Mouse (Mus musculus): ENCODE data around the gene Pard3b. TPM values are rescaled to one million over a fixed set of nuclear protein-coding genes. Genes with fewer than 3 reads are reported as not detected.

Gene Pard3b
- polyA plus RNA-seq, 1 experiment: 0.71 TPM

DNA sequence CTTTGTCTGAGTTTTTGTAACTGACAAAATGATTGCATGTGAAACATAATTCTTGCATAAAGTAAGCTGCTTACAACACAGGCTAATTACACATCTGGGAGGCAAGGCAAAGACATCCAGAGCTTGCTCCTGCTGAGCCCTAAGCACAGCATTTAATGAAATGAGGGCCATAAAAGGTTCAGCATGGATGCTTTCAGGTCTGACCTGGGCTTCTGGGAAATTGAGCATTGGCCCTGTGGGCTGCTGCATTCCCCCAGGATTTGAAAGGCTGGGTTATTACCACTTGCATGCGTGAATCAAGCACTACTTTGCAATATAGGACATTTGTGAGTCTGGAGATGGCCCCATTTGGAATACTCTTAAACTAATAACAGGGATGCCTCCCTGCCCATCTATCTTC is 552.2 kb downstream of the Pard3b start:
- Histone ChIP-seq H3K4me1 (replicated peaks; ENCODE audit: control insufficient read depth, insufficient read depth, low read length) (no peaks in the 10 kb centered on the region), H3K4me3 (ENCODE audit: control insufficient read depth, insufficient read depth, low read length) (no peak overlapping the region), H3K27ac (ENCODE audit: control insufficient read depth, insufficient read depth, low read length) (no peak overlapping the region), H3K36me3 (ENCODE audit: control insufficient read depth, insufficient read depth, low read length) (no peaks in the 10 kb centered on the region), H3K27me3 (ENCODE audit: control insufficient read depth, insufficient read depth, low read length) (no peaks in the 10 kb centered on the region)
- DNase-seq: no peak
- WGBS: 85% methylated on average over 1 of the region's 1 CpGs
- TF ChIP-seq CTCF (IDR thresholded peaks at IDR 0.05; ENCODE audit: borderline replicate concordance, control insufficient read depth, extremely low read depth, insufficient read depth, low read length, poor library complexity) (no peak), POLR2A (IDR thresholded peaks at IDR 0.05; ENCODE audit: control insufficient read depth, extremely low read depth, insufficient read depth, low read length, poor library complexity) (no peak)

DNA sequence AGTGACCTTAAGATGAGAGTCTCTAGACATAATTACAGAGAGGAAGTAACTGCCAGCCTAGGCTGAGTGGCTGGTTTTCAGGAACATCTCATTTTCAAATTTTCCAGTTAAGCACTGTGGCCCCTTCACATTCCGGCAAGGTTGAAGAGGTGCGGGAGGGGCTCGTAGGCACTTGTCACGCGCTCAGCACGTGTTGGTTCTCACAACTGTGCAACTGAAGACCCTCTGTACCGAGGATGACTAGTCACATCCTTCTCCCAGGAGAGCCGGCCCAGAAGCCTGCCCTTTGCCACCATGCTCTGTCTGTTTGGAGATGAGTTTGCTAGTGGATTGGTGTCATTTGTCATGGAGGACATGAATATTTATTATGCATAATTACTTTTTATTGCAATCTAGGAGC is 558.9 kb downstream of the Pard3b start:
- H3K36me3 ChIP-seq (ENCODE audit: control insufficient read depth, insufficient read depth, low read length): no peaks in the 10 kb centered on the region
- H3K27me3 ChIP-seq (ENCODE audit: control insufficient read depth, insufficient read depth, low read length): no peaks in the 10 kb centered on the region
- no peak for DNase-seq
- no peak overlapping the region for H3K27ac ChIP-seq (ENCODE audit: control insufficient read depth, insufficient read depth, low read length)
- TF ChIP-seq CTCF (IDR thresholded peaks at IDR 0.05; ENCODE audit: borderline replicate concordance, control insufficient read depth, extremely low read depth, insufficient read depth, low read length, poor library complexity) (no peak), POLR2A (IDR thresholded peaks at IDR 0.05; ENCODE audit: control insufficient read depth, extremely low read depth, insufficient read depth, low read length, poor library complexity) (no peak)
- WGBS: 92% methylated on average over 8 of the region's 8 CpGs
- no peak overlapping the region for H3K4me3 ChIP-seq (ENCODE audit: control insufficient read depth, insufficient read depth, low read length)
- H3K4me1 ChIP-seq (replicated peaks; ENCODE audit: control insufficient read depth, insufficient read depth, low read length): no peaks in the 10 kb centered on the region

DNA sequence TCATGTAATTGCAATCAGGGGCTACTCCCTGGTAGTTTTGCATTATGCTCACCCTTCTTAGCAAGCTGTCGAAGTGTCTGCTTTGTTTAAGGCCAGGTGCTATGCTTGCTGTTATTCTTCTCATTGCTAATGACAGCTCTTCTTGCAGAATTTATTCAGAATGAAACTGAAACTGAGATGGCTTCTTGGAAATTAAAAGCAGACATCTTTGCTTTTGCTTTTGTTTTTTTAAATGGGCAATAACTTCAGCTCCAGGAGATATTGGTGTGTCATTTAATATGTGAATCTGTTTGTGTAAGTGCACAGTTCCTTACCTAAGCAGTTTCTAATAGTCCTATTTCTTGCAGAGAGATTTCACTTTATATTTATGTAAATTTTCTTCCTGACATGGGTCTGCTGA is 562.3 kb downstream of the Pard3b start:
- TF ChIP-seq CTCF (IDR thresholded peaks at IDR 0.05; ENCODE audit: borderline replicate concordance, control insufficient read depth, extremely low read depth, insufficient read depth, low read length, poor library complexity) (no peak), POLR2A (IDR thresholded peaks at IDR 0.05; ENCODE audit: control insufficient read depth, extremely low read depth, insufficient read depth, low read length, poor library complexity) (no peak)
- H3K27me3 ChIP-seq (ENCODE audit: control insufficient read depth, insufficient read depth, low read length): no peaks in the 10 kb centered on the region
- 55% methylated on average over 1 of the region's 1 CpGs for WGBS

DNA sequence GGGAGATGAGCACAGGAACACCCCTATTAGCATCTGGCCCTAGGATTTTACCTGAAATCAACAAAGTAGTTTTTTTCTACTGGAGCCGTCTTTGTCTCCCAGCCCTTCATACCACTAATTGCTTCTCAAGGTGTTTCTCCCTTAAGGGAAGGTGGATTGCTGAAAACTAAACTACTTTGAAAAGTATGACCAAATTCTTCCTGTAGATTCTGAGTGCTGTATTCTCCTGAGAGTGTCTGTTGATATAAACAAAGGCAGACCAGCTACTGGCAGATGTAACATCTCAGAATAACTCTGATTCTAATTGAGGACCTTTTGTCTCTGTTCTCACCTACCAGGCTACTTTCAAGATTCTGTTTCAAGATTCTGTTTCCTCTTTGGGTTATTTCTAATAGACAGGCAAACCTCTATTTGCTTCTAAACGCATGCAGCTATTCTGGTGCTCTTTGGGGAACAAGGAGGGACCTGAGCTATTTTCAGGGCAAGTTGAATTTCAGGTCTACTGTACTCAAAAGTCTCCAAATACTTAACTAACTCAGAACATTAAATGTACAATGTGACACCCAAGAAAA is 563.1 kb downstream of the Pard3b start:
- no peak overlapping the region for H3K4me3 ChIP-seq (ENCODE audit: control insufficient read depth, insufficient read depth, low read length)
- no peaks in the 10 kb centered on the region for H3K36me3 ChIP-seq (ENCODE audit: control insufficient read depth, insufficient read depth, low read length)
- H3K27ac ChIP-seq (ENCODE audit: control insufficient read depth, insufficient read depth, low read length): no peak overlapping the region
- no peak for TF ChIP-seq POLR2A (IDR thresholded peaks at IDR 0.05; ENCODE audit: control insufficient read depth, extremely low read depth, insufficient read depth, low read length, poor library complexity)
- no peak for TF ChIP-seq CTCF (IDR thresholded peaks at IDR 0.05; ENCODE audit: borderline replicate concordance, control insufficient read depth, extremely low read depth, insufficient read depth, low read length, poor library complexity)
- DNase-seq: no peak
- H3K4me1 ChIP-seq (replicated peaks; ENCODE audit: control insufficient read depth, insufficient read depth, low read length): no peaks in the 10 kb centered on the region
- H3K27me3 ChIP-seq (ENCODE audit: control insufficient read depth, insufficient read depth, low read length): no peaks in the 10 kb centered on the region
- 84% methylated on average over 2 of the region's 2 CpGs for WGBS

More for the DNA sequence above, 562.3 kb downstream of the Pard3b start:
- Histone ChIP-seq H3K27ac (ENCODE audit: control insufficient read depth, insufficient read depth, low read length) (no peak overlapping the region), H3K4me1 (replicated peaks; ENCODE audit: control insufficient read depth, insufficient read depth, low read length) (no peaks in the 10 kb centered on the region), H3K36me3 (ENCODE audit: control insufficient read depth, insufficient read depth, low read length) (no peaks in the 10 kb centered on the region), H3K4me3 (ENCODE audit: control insufficient read depth, insufficient read depth, low read length) (no peak overlapping the region)
- DNase-seq: no peak

DNA sequence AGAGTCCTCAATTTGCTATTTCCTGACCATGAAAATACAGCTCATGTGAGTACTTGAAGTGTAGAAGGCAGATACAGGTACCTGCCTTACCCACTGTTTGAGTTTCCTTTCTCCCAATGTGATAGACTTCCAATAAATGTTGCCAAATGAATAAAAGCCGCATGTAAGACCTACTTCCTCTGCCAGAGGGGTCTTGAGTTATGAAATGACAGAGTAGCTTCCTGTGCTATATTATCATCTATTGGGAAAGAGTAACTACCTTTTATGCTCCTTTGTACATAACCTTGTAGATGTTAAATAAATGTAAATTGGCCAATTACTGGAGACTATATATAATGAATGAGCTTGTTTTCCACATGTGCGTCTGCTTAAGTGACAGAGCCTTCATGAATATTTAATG is 574.7 kb downstream of the Pard3b start:
- Histone ChIP-seq H3K4me3 (ENCODE audit: control insufficient read depth, insufficient read depth, low read length) (no peak overlapping the region), H3K27ac (ENCODE audit: control insufficient read depth, insufficient read depth, low read length) (no peak overlapping the region), H3K27me3 (ENCODE audit: control insufficient read depth, insufficient read depth, low read length) (no peaks in the 10 kb centered on the region), H3K4me1 (replicated peaks; ENCODE audit: control insufficient read depth, insufficient read depth, low read length) (no peaks in the 10 kb centered on the region), H3K36me3 (ENCODE audit: control insufficient read depth, insufficient read depth, low read length) (no peaks in the 10 kb centered on the region)
- no peak for DNase-seq
- 96% methylated on average over 2 of the region's 2 CpGs for WGBS
- TF ChIP-seq POLR2A (IDR thresholded peaks at IDR 0.05; ENCODE audit: control insufficient read depth, extremely low read depth, insufficient read depth, low read length, poor library complexity) (no peak), CTCF (IDR thresholded peaks at IDR 0.05; ENCODE audit: borderline replicate concordance, control insufficient read depth, extremely low read depth, insufficient read depth, low read length, poor library complexity) (no peak)

DNA sequence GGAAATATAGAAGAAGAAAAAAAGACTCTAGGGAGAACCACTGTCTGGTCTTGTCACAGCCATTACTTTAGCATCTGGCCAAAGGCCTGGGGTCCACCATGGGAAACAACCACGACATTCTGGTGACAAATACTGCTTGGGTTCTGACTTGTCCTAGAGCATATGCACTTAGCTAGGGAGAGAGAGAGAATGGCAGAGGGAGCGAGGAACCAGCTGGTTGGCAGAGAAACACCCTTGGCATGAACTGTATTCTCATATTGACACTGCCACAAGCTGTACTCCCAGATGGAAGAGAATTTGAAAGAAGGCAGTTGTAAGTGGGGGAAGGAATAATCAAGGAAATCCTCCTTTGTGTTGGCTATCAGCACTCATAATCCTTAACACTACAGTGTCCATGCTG is 577.2 kb downstream of the Pard3b start:
- no peaks in the 10 kb centered on the region for H3K4me1 ChIP-seq (replicated peaks; ENCODE audit: control insufficient read depth, insufficient read depth, low read length)
- TF ChIP-seq POLR2A (IDR thresholded peaks at IDR 0.05; ENCODE audit: control insufficient read depth, extremely low read depth, insufficient read depth, low read length, poor library complexity): no peak
- no peak for TF ChIP-seq CTCF (IDR thresholded peaks at IDR 0.05; ENCODE audit: borderline replicate concordance, control insufficient read depth, extremely low read depth, insufficient read depth, low read length, poor library complexity)
- no peaks in the 10 kb centered on the region for H3K27me3 ChIP-seq (ENCODE audit: control insufficient read depth, insufficient read depth, low read length)
- H3K36me3 ChIP-seq (ENCODE audit: control insufficient read depth, insufficient read depth, low read length): no peaks in the 10 kb centered on the region
- no peak overlapping the region for H3K4me3 ChIP-seq (ENCODE audit: control insufficient read depth, insufficient read depth, low read length)
- H3K27ac ChIP-seq (ENCODE audit: control insufficient read depth, insufficient read depth, low read length): no peak overlapping the region
- 86% methylated on average over 2 of the region's 2 CpGs for WGBS
- DNase-seq: no peak

DNA sequence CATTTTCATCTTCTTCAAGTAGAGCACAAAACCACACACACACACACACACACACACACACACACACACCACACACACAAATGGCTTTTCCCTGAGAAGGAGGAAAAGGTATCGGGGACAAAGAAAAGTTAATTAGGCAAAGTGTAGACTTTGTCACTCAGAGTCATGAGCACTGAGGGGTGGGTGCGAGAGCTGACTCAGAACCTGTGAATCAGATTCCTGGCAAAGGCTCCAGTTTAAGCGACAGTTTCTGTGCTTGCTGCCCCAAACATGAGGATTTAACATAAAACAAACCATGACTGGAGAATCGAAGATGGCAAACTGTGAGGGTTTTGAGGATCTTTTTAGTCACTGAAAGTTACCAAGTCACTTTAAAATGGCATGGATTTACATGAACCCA is 577.9 kb downstream of the Pard3b start:
- 93% methylated on average over 4 of the region's 4 CpGs for whole genome bisulfite sequencing

More for the DNA sequence above, 577.9 kb downstream of the Pard3b start:
- Histone ChIP-seq H3K4me1 (replicated peaks; ENCODE audit: control insufficient read depth, insufficient read depth, low read length) (no peaks in the 10 kb centered on the region), H3K27ac (ENCODE audit: control insufficient read depth, insufficient read depth, low read length) (no peak overlapping the region), H3K36me3 (ENCODE audit: control insufficient read depth, insufficient read depth, low read length) (no peaks in the 10 kb centered on the region), H3K27me3 (ENCODE audit: control insufficient read depth, insufficient read depth, low read length) (no peaks in the 10 kb centered on the region), H3K4me3 (ENCODE audit: control insufficient read depth, insufficient read depth, low read length) (no peak overlapping the region)
- TF ChIP-seq CTCF (IDR thresholded peaks at IDR 0.05; ENCODE audit: borderline replicate concordance, control insufficient read depth, extremely low read depth, insufficient read depth, low read length, poor library complexity) (no peak), POLR2A (IDR thresholded peaks at IDR 0.05; ENCODE audit: control insufficient read depth, extremely low read depth, insufficient read depth, low read length, poor library complexity) (no peak)
- no peak for DNase-seq

All from thymus, adult 2 months (tissue).